Mouse (Mus musculus): ENCODE measurements around the gene Ankrd10.
"Not testable (repeated sequence)": the region's sequence is repeated elsewhere in the genome, so short reads cannot be mapped to it uniquely, and the experiment has no call there.

Gene Ankrd10

DNA sequence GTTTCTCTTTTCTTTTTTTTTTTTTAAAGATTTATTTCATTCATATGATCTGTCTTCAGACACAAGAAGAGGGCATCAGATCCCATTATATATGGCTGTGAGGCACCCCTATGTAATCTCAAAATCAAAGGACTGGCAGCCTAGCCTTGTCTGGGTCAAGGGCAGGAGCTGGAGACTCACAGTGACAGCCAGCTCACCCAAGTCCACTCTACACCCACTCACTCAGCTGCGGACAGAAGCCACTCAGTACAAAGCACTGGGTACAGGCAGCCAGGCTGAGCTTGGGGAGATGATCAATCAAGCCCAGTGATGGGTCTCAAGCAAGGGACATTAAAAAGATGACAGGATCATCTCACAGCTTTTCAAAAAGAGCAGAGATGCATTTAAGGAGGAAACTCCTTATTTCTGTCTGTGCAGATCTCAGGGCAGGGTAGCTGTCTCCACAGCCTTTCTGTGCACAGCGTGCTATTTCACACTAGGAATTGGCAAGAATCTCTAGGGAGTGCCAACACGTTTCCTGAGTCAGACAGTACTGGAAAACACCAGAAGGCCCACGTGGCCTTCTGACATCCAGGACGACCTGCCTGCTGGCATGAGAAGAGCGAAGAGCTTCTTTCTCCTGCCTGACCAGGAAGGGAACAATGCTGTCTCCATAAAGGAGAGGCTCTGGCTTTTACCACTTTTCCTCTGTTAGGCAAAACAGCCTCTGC, 21.3 kb downstream of the Ankrd10 start:
- peak; percentile 57 for DNase-seq (ENCODE audit: low read depth, low spot score)

DNA sequence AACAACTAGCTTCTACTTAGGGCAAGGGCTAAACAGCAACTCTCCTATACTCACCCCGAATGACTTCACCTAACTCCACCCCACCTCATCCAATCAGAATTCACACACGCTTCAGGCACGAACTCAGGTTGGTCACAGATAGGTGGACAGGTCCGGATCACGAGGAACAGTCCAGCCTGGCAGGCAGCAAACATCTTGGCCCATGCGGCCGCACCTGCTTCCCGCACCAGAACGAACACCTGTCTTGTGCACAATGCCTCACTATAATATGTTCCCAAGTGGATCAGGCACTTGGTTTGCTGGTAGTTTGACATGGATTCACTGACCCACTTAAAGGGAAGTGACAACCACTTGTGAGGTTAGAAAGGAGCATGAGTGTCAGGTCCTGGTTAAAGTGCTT, 26.7 kb downstream of the Ankrd10 start:
- DNase-seq (ENCODE audit: low read depth, low spot score), result no peak

DNA sequence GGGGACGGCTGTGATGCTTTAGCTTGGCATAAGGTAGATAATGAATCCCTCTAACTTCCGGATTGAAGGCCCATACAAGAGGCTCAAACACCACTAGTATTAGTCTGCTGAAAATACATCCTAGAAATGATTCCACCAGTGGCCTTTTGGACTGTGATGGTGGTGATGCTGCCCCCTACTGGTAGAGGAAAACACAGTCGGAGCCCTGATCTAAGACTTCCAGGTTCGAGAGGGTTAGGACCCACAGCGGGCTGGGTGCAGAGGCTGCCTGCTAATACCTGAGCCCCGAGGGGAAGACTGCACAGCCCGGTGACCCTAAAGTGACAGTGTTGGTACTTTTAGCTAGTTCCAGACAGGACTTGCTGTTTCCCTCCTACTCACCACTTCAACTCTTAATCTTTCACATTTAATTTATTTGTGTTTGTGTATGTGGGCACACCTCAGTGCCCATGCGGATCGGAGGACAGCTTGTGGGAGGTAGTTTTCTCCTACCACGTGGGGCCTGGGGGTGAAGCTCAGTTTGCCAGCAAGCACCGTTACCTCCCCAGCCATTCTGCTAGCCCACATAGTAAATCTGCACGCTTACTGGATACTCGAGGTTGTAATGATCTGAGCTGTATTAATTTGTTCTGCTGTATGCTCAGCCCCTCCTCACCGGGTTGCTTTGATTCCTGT, 33.4 kb downstream of the Ankrd10 start:
- peak; percentile 79 for DNase-seq (ENCODE audit: low read depth, low spot score)

DNA sequence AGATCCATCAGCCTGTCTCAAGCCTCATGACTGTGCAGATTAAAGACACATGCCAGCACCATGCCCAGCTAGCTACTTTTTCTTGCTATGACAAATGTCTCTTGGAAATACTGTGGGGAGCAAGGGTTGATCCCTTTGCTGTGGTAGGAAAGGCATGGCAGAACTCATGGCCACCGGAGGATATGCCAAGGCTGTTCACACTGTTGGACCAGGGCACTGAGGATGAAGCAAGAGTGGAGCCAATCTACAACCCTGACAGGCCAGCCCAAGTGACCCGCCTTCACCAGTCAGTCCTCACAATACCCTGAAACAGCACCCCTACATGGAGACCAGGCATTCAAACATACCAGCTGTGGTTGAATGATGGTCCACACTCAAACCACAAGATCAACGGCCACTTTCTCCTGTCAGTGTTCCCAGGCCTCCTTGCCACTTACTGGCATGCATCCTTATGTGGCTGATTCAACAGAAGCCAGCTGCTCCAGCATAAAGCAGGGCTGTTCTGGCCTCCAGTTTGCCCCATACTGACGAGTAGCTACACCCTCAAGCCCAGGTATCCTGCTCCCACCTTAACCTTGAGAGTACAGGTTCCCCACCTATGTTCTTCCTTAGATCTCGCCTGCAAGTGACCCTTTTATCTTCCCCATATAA, 35.1 kb downstream of the Ankrd10 start:
- DNase-seq (ENCODE audit: low read depth, low spot score), result no peak

DNA sequence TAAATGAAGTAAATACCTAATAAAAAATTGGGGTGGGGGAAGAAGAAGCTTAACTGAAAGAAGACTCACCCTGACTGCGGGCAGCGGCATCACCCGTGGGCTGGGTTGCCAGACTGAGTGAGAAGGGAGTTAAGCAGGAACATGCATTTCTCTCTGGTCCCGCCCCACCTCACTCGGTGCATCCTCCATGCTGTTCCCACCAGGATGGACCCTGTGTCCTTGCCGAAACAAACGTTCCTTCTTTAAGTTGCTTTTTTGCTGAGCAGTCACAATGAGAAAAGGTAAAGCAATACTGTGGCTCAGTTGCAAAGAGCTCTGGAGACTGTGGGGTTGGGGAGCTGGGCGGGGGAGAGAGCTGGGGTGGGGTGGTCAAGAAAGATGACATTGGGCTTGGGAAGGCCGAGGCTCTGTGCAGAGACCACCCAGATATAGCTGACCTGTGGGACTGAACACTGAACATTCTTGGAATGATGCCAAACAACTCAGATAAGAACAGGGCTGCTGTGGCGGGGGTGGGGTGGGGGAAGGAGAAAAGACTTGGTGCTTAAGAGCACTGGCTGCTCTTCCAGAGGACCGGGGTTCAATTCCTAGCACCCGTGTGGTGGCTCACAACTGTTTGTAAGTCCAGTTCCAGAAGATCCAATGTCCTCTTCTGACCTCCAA, 42.2 kb downstream of the Ankrd10 start:
- DNase-seq (ENCODE audit: low read depth, low spot score), result no peak

DNA sequence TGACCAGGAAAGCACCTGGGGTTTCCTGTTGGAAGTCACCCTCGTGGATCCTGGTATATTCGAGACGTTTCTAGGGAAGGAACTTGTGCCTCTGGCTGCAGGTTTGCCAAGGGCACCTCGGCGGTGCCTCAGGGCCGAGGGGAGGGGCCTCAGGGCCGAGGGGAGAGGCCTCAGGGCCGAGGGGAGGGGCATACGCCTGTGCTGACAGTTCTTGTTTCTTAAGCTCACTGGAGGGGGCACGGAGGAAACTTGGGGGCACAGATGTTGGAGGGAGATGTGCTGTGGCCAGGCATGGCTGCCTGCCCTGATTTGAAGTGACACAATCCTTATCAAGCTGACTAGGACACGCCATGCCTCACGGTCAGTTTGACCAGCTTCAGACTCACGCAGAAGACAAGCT, 43.3 kb downstream of the Ankrd10 start:
- DNase-seq (ENCODE audit: low read depth, low spot score), result no peak

DNA sequence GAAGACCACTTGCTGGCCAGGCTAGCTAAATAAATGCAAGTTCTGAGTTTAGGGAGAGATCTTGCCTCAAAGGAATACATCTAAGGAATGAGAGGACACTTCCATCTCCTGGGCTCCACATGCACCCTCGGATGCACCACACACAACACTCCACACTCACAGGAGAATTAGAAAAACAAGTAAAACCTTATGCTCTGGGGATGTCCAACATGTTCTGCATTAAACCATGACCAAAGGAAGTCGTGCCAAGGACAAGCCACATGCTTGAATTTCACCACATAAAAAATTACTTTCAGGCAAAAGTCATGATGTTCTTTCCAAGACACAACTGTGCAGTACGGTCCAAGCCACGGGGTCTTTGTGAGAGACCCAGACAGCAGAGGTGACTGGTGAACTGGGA, 43.7 kb downstream of the Ankrd10 start:
- no peak for DNase-seq (ENCODE audit: low read depth, low spot score)

DNA sequence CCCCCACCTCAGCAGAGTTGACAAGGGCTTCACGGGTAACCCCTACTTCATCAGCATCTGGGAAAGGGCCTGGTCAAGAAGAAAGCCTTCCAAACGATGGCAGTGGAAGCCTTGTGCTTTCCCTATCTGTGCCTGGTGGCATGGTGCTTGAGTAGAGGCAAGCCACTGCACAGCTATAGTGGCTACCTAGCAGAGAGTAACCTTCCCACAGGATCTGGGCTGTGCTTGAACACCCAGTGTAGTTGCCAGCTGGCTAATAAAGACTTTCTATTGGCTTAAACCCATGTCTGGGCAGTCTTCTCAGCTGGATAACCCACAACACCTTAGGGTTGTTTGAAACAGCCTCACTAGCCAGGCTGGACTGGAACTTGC, 49.2 kb downstream of the Ankrd10 start:
- DNase-seq (ENCODE audit: low read depth, low spot score), result no peak

DNA sequence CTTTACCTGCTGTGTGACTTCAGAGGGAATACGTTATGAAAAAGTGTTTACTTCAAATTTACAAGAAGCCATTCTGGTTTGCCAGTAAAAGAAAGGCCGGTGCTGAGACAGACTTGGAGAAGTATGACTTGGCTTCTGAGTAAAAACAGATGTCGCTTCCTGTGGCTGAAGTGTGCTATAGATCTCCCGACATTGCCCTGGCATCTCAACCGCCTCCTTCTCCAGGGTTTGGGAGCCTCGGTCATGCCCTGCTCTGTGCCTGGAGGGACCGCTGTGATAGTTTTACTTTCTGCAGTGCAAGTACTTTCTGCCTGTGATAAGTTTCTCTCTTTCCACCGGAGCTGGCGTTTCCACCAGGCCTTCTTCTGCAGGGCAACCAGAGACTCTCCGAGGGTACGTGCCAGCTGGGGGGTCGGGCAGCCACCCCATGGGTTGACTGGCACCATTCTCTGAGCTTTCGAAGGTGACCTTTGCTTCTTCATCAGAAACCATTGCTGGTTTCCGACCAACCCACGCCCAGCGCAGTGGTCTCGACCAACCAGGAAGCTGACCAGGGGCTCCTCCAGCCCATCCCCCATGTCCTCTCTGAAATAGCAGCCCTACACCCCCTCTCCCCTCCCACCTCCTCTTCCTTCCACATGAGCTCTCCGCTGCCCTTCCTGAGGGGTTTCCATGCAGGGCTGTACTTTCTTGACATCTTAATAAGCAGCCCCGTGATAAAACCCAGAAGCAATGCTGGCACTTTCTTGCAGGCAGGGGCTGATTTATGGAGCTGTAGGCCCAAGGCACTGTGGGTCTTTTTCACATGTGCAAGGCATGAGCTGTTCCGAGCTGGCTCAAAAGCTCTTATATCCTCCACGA, 49.8 kb downstream of the Ankrd10 start:
- no peak for DNase-seq (ENCODE audit: low read depth, low spot score)

DNA sequence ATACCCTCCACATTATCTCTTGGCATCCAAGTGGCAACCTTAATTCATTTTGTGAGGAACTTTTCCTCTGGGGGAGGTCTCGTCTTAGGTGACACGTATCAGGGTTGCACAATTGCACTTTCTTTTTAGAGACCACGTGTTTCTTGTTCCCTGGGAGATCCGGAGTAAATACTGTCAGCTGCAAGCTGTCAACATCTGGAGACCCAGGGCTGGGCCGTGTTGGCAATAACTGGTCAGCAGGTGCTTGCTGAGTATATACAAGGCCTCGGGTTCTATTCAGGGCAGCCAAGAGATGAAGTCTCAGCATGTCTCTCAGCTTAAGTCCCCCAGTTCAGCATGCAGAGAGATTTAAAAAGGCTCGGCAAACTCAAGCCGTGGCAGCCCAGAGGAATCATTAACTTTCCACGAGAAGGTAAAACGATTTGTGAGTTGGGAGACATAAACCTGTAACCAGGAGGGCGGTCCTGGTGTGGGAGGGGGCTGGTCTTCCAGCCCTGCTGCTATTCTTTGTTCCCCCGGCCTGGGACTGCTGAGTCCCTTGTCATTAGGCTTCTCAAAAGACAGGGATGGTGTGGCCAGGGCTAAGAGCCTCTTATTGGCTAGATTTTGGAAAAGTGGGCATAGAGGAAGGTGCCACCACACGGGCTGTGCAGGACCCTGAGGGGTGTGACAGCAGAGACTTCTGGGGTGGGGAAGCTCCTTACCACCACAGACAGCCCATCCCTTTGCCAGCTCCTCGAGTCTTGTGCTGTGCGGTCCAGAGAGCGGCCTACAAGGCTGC, 59.8 kb downstream of the Ankrd10 start:
- no peak for DNase-seq (ENCODE audit: low read depth, low spot score)

DNA sequence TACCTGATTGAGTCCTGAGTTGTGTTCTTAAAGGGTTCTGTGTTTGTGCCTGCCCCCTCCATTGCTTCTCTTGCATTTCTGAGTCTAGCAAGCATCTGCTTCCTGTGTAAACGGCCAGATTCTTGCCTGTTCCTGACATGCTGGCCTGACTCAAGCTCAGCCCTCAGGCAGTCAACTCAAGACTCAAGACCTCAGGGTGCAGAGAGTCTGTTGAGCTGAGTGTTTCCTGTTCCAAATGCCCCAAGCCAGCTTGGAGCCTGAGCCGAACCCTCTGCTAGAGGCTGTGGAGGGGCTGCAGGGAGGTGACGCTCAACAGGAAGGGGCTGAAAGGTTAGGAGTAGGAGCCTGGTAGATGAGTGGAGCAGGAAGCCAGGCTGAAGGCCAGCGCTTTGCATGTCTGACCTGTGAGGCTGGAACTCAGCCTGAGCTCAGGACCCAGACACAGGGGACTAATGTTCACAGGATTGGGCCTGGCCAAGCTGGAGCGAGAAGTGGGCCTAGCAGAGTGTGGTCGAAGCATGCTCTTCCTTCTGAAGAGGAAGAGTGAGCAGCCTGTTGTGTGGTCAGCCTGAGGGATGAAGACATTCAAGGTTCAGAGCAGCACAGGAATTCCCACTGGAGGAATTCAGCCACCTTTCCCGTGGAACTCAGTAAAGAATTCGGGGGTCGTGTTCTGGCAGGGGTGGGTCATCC, 60.5 kb downstream of the Ankrd10 start:
- no peak for DNase-seq (ENCODE audit: low read depth, low spot score)

DNA sequence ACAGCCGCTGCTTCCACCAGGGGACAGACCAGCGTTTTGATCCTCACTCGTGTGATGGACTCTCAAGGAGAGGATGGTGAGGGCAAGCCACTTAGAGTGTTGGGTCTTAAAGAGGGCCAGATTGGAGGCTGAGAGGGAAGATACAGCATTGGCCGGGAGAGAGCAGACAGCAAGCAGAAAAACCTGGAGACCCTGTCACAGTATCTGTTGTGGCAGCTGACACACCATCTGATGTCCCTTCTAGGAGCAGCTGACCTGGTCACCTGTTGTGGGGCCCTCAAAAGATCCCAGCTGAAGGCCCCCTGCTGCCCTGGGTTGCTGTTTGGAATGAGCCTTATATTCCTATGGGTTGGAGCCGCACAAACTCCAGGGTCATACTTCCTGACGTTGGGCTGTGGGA, 63.1 kb downstream of the Ankrd10 start:
- no peak for DNase-seq (ENCODE audit: low read depth, low spot score)

DNA sequence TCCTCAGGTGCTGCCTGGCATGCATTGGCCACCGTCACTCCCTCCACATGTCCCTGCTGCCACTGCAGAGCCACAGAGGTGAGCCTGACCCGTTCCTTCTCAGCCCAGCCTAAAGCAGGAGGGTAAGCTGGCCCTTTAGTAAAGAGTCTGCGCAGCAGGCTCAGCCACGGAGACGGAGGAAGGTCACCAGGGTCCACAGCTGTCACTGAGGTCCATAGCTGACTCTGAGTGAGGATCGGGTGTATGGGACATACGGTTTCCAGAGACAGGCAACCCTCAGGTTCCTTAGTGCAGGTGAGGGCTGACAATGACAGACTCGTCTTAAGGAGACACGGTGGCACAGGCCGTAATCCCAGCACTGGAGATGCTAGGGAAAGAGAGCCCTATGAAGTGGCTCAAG, 63.6 kb downstream of the Ankrd10 start:
- DNase-seq (ENCODE audit: low read depth, low spot score), result no peak

DNA sequence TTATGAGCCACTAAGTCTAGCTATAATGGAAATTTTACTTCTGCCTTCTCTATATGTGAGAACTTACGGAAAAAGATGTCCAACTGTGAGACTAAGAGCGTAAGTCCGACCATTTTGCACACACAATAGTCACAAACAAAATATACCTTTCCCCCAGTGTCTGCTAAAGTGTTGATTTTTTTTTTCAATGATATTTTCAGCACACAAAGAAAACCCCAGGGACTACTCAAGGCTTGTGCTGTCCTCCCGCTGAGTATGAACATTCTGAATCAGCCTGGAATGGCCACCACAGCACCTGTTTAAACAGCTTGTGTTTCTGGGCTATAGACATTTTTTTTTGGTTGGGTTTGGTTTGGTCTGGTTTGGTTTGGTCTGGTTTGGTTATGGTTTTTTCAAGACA, 64.8 kb downstream of the Ankrd10 start:
- DNase-seq (ENCODE audit: low read depth, low spot score), result no peak

DNA sequence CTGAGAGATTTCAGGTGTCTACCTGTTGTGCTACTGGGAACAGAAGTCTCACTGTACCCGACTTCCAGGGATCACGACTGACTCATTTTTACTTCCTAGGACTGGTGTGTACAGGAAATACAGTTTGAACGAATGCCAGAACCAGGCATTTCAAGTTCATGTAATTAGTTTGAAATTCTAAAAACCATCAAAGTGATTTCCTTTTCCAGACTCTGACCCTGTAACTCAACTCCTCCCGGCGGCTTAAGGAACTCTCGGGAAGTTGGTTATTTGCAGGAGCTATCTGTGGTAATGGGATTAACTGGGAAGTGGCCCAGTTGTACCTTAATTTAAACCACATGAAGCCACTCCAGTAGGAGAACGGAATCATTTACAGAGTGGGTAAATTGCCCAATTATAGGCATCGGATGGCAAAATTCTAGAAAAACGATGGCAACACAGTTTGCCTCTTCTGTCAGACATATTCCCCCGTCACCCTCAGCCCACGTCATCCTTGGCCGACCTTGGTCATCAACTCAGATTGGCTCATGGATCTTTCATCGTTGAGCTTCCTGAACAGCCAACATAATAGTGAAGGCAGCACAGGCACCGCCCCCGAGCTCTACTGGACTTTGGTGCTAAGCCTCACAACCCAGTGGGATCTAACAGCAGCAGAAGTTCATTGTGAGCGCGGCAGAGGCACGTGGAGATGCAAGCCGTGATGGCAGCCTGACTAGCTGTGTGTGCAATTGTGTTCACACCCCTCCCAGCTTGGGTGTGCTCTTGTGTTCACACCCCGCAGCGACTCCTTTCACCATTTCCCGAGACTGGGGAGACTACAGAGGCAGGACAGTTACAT, 66.1 kb downstream of the Ankrd10 start:
- DNase-seq (ENCODE audit: low read depth, low spot score), result no peak

DNA sequence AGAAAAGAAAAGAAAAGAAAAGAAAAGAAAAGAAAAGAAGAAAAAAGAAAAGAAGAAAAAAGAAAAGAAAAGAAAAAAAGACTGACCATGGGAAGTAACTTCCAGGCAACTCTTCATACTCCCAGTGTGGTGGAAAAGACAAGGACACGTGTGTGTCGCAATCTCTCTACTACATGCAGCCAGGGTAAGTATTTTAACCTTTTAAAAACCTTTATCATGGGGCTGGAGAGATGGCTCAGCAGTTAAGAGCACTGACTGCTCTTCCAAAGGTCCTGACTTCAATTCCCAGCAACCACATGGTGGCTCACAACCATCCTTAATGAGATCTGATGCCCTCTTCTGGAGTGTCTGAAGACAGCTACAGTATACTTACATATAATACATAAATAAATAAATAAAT, 67.4 kb downstream of the Ankrd10 start:
- DNase-seq (ENCODE audit: low read depth, low spot score), result not testable (repeated sequence)

DNA sequence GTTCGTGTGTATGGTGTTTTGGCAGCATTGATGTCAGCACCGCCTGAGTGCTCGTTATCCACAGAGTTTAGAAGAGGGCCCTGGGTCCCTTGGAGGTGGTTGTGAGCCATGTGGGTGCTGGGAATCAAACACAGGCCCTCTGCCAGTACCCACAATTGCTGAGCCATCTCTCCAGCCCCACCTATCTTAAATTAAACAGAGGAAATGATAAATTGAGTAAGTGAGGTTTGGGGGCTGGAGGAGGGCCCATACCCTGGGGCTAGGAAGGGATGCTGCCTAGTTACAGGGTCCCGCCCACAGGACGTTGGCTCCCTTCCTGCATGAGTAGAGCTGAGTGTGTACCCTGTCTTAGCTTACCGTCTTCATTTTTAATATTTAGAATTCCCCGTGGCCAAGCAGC, 70.8 kb downstream of the Ankrd10 start:
- DNase-seq (ENCODE audit: low read depth, low spot score), result no peak

DNA sequence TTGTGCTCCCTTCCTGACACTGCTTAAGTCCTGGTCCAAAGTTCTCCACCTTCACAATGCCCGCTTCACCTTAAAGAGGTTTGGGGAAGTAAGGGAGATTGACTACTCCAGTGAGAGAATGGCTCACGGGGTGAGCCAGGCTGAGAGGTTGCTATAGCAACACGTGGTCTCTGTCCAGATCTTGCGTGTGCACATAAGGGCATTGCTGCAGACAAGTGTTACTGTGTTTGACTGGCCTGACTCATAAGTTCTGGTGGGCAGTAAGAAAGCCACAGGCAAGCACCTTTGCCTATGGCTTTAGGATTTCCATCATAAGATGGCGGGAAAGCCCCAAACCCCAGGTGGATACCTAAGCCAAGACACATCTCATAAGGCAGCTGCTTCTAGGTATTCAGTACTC, 71.3 kb downstream of the Ankrd10 start:
- DNase-seq (ENCODE audit: low read depth, low spot score), result no peak

All from brain, adult 2 months (tissue).